Mouse (Mus musculus): ENCODE measurements around the gene Repin1. TPM values are rescaled to one million over a fixed set of nuclear protein-coding genes. Genes with fewer than 3 reads are reported as not detected.

Repin1 gene
- polyA plus RNA-seq, 1 experiment from 2014 or later: 44.1 TPM

DNA sequence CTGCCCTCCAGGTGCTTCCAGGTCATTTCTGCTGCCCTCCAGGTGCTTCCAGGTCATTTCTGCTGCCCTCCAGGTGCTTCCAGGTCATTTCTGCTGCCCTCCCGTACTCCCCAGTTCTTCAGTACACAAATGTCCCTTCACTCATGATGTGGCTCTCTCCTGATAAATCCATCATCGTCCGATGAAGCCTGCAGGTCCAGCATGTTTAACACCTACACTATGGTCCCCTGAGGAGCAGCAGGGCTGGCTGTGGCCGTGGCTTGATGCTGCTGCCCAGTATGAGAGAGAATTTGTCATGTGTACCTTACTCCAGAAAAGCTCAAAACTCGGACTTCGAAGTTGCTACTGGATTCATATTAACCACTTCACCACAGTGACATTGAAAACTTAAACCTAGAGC is 47.7 kb downstream of the Repin1 start:
- WGBS: 78% methylated on average over 6 of the region's 6 CpGs
- DNase-seq (ENCODE audit: low spot score, missing footprints) (no peak), ATAC-seq (ENCODE audit: low FRiP score) (no peak)
- Histone ChIP-seq H3K4me3 (ENCODE audit: low read depth, low read length) (no peak overlapping the region), H3K9ac (ENCODE audit: low read length) (no peak overlapping the region), H3K27ac (ENCODE audit: low read depth, low read length) (no peak overlapping the region), H3K27me3 (ENCODE audit: control insufficient read depth, insufficient read depth, low read length) (no peaks in the 10 kb centered on the region), H3K4me1 (ENCODE audit: control insufficient read depth, insufficient read depth, low read length) (peaks cover 4% of the 10 kb centered on the region; the same call in 1 of the 2 replicates), H3K4me2 (no peak overlapping the region), H3K9me3 (ENCODE audit: control insufficient read depth, low read length) (no peaks in the 10 kb centered on the region), H3K36me3 (ENCODE audit: control insufficient read depth, insufficient read depth, low read length) (no peaks in the 10 kb centered on the region)

DNA sequence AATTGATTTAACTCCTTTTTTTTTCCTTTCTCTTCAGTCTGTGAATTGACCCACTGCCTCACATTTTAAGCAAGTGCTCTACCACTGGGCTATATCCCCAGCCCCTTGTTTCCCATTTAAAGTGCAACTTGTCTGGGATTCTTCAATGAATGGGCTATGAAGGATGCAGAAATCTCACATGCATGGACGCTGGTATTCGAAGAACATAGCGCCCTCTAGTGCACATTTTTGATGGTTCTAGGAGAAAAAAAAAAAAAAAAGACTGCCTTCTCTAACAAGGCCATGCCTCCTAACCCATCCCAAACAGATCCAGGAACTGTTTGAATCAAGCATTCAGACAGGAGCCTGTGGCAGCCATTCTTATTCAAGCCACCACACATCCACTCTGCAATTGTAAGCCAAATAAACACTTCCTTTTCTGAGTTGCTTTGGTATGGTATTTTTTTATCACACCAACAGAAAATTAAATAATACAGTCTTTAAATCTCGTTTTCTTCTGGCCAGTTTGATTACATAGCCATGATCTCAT is 49.1 kb downstream of the Repin1 start:
- H3K36me3 ChIP-seq (ENCODE audit: control insufficient read depth, insufficient read depth, low read length): no peaks in the 10 kb centered on the region
- DNase-seq (ENCODE audit: low spot score, missing footprints) (peak; percentile 97), ATAC-seq (ENCODE audit: low FRiP score) (peak; percentile 33; the same call in 1 of the 2 replicates)
- no peaks in the 10 kb centered on the region for H3K27me3 ChIP-seq (ENCODE audit: control insufficient read depth, insufficient read depth, low read length)
- H3K9me3 ChIP-seq (ENCODE audit: control insufficient read depth, low read length): no peaks in the 10 kb centered on the region
- H3K4me1 ChIP-seq (ENCODE audit: control insufficient read depth, insufficient read depth, low read length): no peaks in the 10 kb centered on the region
- no peak overlapping the region for H3K27ac ChIP-seq (ENCODE audit: low read depth, low read length)
- H3K4me3 ChIP-seq (ENCODE audit: low read depth, low read length): no peak overlapping the region
- H3K4me2 ChIP-seq: no peak overlapping the region
- WGBS: 22% methylated on average over 4 of the region's 4 CpGs
- H3K9ac ChIP-seq (ENCODE audit: low read length): no peak overlapping the region

DNA sequence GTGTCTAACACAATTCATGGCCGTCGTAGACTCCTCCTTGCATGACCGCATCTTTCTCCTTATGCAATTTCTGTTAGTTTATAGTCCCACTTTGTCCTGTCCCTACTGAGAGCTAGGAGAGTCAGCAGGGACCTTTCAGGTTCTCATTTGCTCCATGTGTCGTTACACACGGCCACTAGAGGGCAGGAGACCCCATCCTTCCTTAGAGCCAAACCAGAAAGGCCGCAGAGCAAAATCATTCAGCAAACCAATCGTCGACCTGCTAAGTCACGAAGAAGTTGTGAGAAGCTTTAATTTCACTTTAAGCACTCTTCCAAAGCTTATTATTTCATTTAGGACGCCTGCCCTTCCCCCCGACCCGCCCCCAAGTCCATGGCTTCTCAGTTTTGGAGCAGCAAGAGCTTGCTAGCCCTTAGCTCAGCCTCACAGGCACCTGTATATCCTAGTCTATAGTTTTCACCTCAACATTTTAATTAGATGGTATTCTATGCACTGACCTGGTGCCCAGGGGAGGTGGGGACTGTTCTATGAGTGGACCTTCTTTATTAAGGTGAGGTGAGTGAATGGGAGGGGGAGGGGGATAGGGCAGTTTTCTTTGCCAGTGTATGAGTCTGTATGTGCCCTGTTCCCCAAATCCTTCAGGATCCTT is 52.1 kb downstream of the Repin1 start:
- H3K36me3 ChIP-seq (ENCODE audit: control insufficient read depth, insufficient read depth, low read length): no peaks in the 10 kb centered on the region
- WGBS: 14% methylated on average over 12 of the region's 12 CpGs
- no peaks in the 10 kb centered on the region for H3K27me3 ChIP-seq (ENCODE audit: control insufficient read depth, insufficient read depth, low read length)
- H3K4me2 ChIP-seq: no peak overlapping the region
- DNase-seq (ENCODE audit: low spot score, missing footprints) (peak; percentile 93), ATAC-seq (ENCODE audit: low FRiP score) (peak; percentile 50; the same call in 1 of the 2 replicates)
- H3K9me3 ChIP-seq (ENCODE audit: control insufficient read depth, low read length): no peaks in the 10 kb centered on the region
- no peak overlapping the region for H3K27ac ChIP-seq (ENCODE audit: low read depth, low read length)
- no peak overlapping the region for H3K9ac ChIP-seq (ENCODE audit: low read length)
- H3K4me3 ChIP-seq (ENCODE audit: low read depth, low read length): no peak overlapping the region
- no peaks in the 10 kb centered on the region for H3K4me1 ChIP-seq (ENCODE audit: control insufficient read depth, insufficient read depth, low read length)

DNA sequence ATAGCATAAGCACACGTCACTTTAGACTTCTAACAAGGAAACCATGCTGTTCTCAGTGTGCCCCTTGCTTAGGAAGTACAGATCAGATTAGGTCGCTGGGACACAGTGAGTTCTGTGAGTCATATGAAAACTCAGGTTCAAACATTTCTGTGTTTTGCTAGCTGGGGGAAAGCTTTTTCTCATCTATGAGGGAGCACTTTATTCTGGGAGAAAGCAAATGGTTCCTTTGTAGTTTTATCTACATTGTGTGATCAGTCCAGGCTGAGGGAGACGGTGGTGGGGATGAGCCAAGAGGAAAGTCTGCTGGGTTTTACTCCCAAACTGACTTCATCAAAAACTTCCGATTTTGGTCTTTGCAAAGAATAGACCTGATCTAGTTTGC is 52.6 kb downstream of the Repin1 start:
- DNase-seq (ENCODE audit: low spot score, missing footprints): no peak
- H3K27me3 ChIP-seq (ENCODE audit: control insufficient read depth, insufficient read depth, low read length): no peaks in the 10 kb centered on the region
- no peak overlapping the region for H3K4me2 ChIP-seq
- H3K9me3 ChIP-seq (ENCODE audit: control insufficient read depth, low read length): no peaks in the 10 kb centered on the region
- no peak overlapping the region for H3K27ac ChIP-seq (ENCODE audit: low read depth, low read length)
- no peak overlapping the region for H3K4me3 ChIP-seq (ENCODE audit: low read depth, low read length)
- WGBS: 80% methylated on average over 4 of the region's 4 CpGs
- H3K36me3 ChIP-seq (ENCODE audit: control insufficient read depth, insufficient read depth, low read length): no peaks in the 10 kb centered on the region
- no peak for ATAC-seq (ENCODE audit: low FRiP score)
- no peaks in the 10 kb centered on the region for H3K4me1 ChIP-seq (ENCODE audit: control insufficient read depth, insufficient read depth, low read length)
- H3K9ac ChIP-seq (ENCODE audit: low read length): no peak overlapping the region

DNA sequence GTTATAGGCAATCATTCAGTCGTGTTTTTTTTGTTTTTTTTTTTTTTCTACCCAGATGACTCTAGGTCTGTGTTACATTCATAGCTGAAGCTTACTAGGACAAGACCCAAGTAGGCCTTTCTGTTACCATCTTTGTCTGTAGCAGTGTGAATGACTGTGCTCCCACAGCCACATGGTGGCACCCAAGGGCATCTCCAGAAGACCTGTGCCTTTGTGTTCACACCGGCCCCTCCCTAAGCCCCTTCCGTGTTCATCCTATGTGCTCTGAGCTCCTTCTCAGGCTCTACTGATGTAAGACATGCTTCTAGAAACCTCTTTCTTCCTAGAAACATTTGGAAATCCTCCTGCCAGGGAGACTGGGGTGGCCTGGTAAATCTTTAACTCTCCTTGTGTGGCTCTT is 53.3 kb downstream of the Repin1 start, which contains the start of gene Gimap8:
Gene Gimap8, plus strand, starts transcription at position 240 of the 400 bp plus-strand sequence.
- DNase-seq (ENCODE audit: low spot score, missing footprints) (no peak), ATAC-seq (ENCODE audit: low FRiP score) (no peak)
- H3K4me1 ChIP-seq (ENCODE audit: control insufficient read depth, insufficient read depth, low read length): no peaks in the 10 kb centered on the region
- H3K27ac ChIP-seq (ENCODE audit: low read depth, low read length): no peak within 1 kb of the TSS
- no peaks in the 10 kb centered on the region for H3K9me3 ChIP-seq (ENCODE audit: control insufficient read depth, low read length)
- WGBS: 49% methylated on average over 3 of the region's 3 CpGs
- H3K27me3 ChIP-seq (ENCODE audit: control insufficient read depth, insufficient read depth, low read length): no peaks in the 10 kb centered on the region
- no peak within 1 kb of the TSS for H3K9ac ChIP-seq (ENCODE audit: low read length)
- no peak within 1 kb of the TSS for H3K4me3 ChIP-seq (ENCODE audit: low read depth, low read length)
- H3K4me2 ChIP-seq: no peak within 1 kb of the TSS
- no peaks in the 10 kb centered on the region for H3K36me3 ChIP-seq (ENCODE audit: control insufficient read depth, insufficient read depth, low read length)

DNA sequence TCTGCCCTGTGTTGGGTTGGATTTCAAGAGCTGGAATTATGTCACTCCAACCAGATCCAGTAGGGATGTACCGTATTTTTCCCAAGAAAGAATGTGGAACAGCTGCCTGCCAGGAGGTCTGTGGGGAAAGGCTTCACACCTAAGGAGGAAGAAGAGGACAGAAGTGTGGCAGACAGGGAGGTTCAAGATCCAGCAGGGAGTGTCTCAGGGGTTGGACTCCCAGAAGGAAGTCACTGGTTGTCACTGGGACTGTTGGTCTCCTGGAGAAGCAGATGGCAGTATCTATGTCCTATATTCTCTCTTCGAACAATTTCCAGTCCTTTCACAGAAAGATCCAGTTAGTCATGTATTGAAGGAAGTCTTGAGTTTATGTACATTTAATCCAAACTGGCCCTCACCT is 53.9 kb downstream of the Repin1 start:
- no peak for ATAC-seq (ENCODE audit: low FRiP score)
- H3K4me2 ChIP-seq: no peak overlapping the region
- WGBS: 94% methylated on average over 2 of the region's 2 CpGs
- no peaks in the 10 kb centered on the region for H3K36me3 ChIP-seq (ENCODE audit: control insufficient read depth, insufficient read depth, low read length)
- no peaks in the 10 kb centered on the region for H3K4me1 ChIP-seq (ENCODE audit: control insufficient read depth, insufficient read depth, low read length)
- no peaks in the 10 kb centered on the region for H3K9me3 ChIP-seq (ENCODE audit: control insufficient read depth, low read length)
- H3K27me3 ChIP-seq (ENCODE audit: control insufficient read depth, insufficient read depth, low read length): no peaks in the 10 kb centered on the region
- H3K9ac ChIP-seq (ENCODE audit: low read length): no peak overlapping the region
- no peak for DNase-seq (ENCODE audit: low spot score, missing footprints)
- no peak overlapping the region for H3K27ac ChIP-seq (ENCODE audit: low read depth, low read length)
- no peak overlapping the region for H3K4me3 ChIP-seq (ENCODE audit: low read depth, low read length)

Other genes with a start within 250 kb of the Repin1 start
- gene Krba1, start 198.3 kb upstream of the Repin1 start, polyA plus RNA-seq (2014; fragmentation: Nextera tagmentation; extraction: Ambion mirVana): 15.2 and 16.6 TPM in 2 replicates
- 12.7 and 14.3 TPM in 2 replicates for gene Zfp467, start 148.1 kb upstream of the Repin1 start, polyA plus RNA-seq (2014; fragmentation: Nextera tagmentation; extraction: Ambion mirVana)
- 0.10 and 0.23 TPM in 2 replicates for gene Sspo, start 145.7 kb upstream of the Repin1 start, polyA plus RNA-seq (2014; fragmentation: Nextera tagmentation; extraction: Ambion mirVana)
- gene Atp6v0e2, start 56.3 kb upstream of the Repin1 start, polyA plus RNA-seq (2014; fragmentation: Nextera tagmentation; extraction: Ambion mirVana): 64.4 and 71.4 TPM in 2 replicates
- 15.5 and 15.9 TPM in 2 replicates for gene Lrrc61, start 39.1 kb upstream of the Repin1 start, polyA plus RNA-seq (2014; fragmentation: Nextera tagmentation; extraction: Ambion mirVana)
- gene Rarres2, start 21.1 kb upstream of the Repin1 start, polyA plus RNA-seq (2014; fragmentation: Nextera tagmentation; extraction: Ambion mirVana): 1.4 and 1.6 TPM in 2 replicates
- gene Gm45021, start 4.3 kb upstream of the Repin1 start, polyA plus RNA-seq (2014; fragmentation: Nextera tagmentation; extraction: Ambion mirVana): not detected in 2 replicates
- not detected in 2 replicates for gene Gm44965, start 58 bp downstream of the Repin1 start, polyA plus RNA-seq (2014; fragmentation: Nextera tagmentation; extraction: Ambion mirVana)
- 7.8 and 9.3 TPM in 2 replicates for gene Zfp775, start 8.2 kb downstream of the Repin1 start, polyA plus RNA-seq (2014; fragmentation: Nextera tagmentation; extraction: Ambion mirVana)
- gene AI854703, start 32.9 kb downstream of the Repin1 start, polyA plus RNA-seq (2014; fragmentation: Nextera tagmentation; extraction: Ambion mirVana): 0.52 and 0.82 TPM in 2 replicates
- 0.18 and 0.25 TPM in 2 replicates for gene Gimap8, start 53.4 kb downstream of the Repin1 start, polyA plus RNA-seq (2014; fragmentation: Nextera tagmentation; extraction: Ambion mirVana)
- gene Gimap9, start 82.2 kb downstream of the Repin1 start, polyA plus RNA-seq (2014; fragmentation: Nextera tagmentation; extraction: Ambion mirVana): 2.9 and 3.0 TPM in 2 replicates
- 4.8 and 5.6 TPM in 2 replicates for gene Gimap4, start 90.7 kb downstream of the Repin1 start, polyA plus RNA-seq (2014; fragmentation: Nextera tagmentation; extraction: Ambion mirVana)
- 7.1 and 7.3 TPM in 2 replicates for gene Gimap6, start 114.3 kb downstream of the Repin1 start, polyA plus RNA-seq (2014; fragmentation: Nextera tagmentation; extraction: Ambion mirVana)
- gene Gm28053, start 124.7 kb downstream of the Repin1 start, polyA plus RNA-seq (2014; fragmentation: Nextera tagmentation; extraction: Ambion mirVana): 0.75 and 1.3 TPM in 2 replicates
- not detected in 2 replicates for gene Gimap7, start 124.7 kb downstream of the Repin1 start, polyA plus RNA-seq (2014; fragmentation: Nextera tagmentation; extraction: Ambion mirVana)
- gene Gimap1, start 145.2 kb downstream of the Repin1 start, polyA plus RNA-seq (2014; fragmentation: Nextera tagmentation; extraction: Ambion mirVana): 4.7 TPM in 2 replicates
- 0.62 and 0.83 TPM in 2 replicates for gene Gimap5, start 152.3 kb downstream of the Repin1 start, polyA plus RNA-seq (2014; fragmentation: Nextera tagmentation; extraction: Ambion mirVana)
- gene Gimap3, start 177.0 kb downstream of the Repin1 start, polyA plus RNA-seq (2014; fragmentation: Nextera tagmentation; extraction: Ambion mirVana): not detected in 2 replicates
- 18.9 and 19.6 TPM in 2 replicates for gene Tmem176a, start 247.0 kb downstream of the Repin1 start, polyA plus RNA-seq (2014; fragmentation: Nextera tagmentation; extraction: Ambion mirVana)
- gene Tmem176b, start 247.6 kb downstream of the Repin1 start, polyA plus RNA-seq (2014; fragmentation: Nextera tagmentation; extraction: Ambion mirVana): 54.8 and 58.8 TPM in 2 replicates